Mouse (Mus musculus) cerebellum, adult 2 months (tissue): ENCODE measurements around the gene Stt3b. TPM values are rescaled to one million over a fixed set of nuclear protein-coding genes. Genes with fewer than 3 reads are reported as not detected.

ENCODE experiments used
- DNase-seq, 2 experiments: peaks; one replicate each; pipeline ENCODE4 v3.0.0; 2021
- H3K27ac ChIP-seq: fragments of 200-500 bp; 2 replicates; pipeline ENCODE4 v1.5.1; 2012; ENCODE audit warnings: low read length, control low read depth, inconsistent platforms; ENCODE audit not compliant: insufficient read depth
- H3K27me3 ChIP-seq: fragments of 200-500 bp; 2 replicates; pipeline ENCODE4 v1.6.1; 2012; ENCODE audit warnings: inconsistent platforms, mild to moderate bottlenecking, low read length, moderate library complexity; ENCODE audit not compliant: control insufficient read depth, insufficient read depth
- H3K4me1 ChIP-seq: fragments of 200-500 bp; 2 replicates; pipeline ENCODE4 v1.6.1; 2011; ENCODE audit warnings: low read length; ENCODE audit not compliant: control insufficient read depth, insufficient read depth
- H3K4me3 ChIP-seq: fragments of 200-500 bp; replicated peaks from 2 replicates; pipeline ENCODE3; 2011; ENCODE audit warnings: mild to moderate bottlenecking, low read depth, low read length, control low read depth; ENCODE audit not compliant: insufficient read depth
- CTCF ChIP-seq: fragments of 200-500 bp; IDR thresholded peaks from 2 replicates; pipeline ENCODE4 v1.5.1; 2011; ENCODE audit warnings: low read depth, mild to moderate bottlenecking, control low read depth, low read length, moderate library complexity, borderline replicate concordance; ENCODE audit not compliant: insufficient read depth
- POLR2A ChIP-seq: fragments of 200-500 bp; IDR thresholded peaks from 2 replicates; pipeline ENCODE4 v1.6.1; 2011; ENCODE audit warnings: low read length, control low read depth, borderline replicate concordance; ENCODE audit not compliant: insufficient read depth
- WGBS: fragments of 180-500 bp; shearing (Covaris S2); methylation state at CpG from one replicate; pipeline ENCODE4 v1.1.7; 2018; 5-methylcytosine and 5-hydroxymethylcytosine counted together
- polyA plus RNA-seq: library from polyadenylated mRNA; depleted of rRNA; stranded (reverse); fragments of >200 nt; gene quantifications from 2 replicates; pipeline ENCODE4 v1.2.3, GENCODE M21; 2012

Gene Stt3b
- polyA plus RNA-seq, 1 experiment = 37.2 TPM

- TF ChIP-seq POLR2A (no peak), CTCF (no peak)
- WGBS = 29% methylated on average over 10 of the region's 10 CpGs
- H3K4me3 ChIP-seq = no peak overlapping the region
- DNase-seq = no peak
- H3K27me3 ChIP-seq = no peaks in the 10 kb centered on the region; the same call in 1 of the 2 replicates
- no peaks in the 10 kb centered on the region for H3K4me1 ChIP-seq
- no peak overlapping the region for H3K27ac ChIP-seq
These were observed 13.4 kb upstream of the Stt3b start for GRCm38 (mm10) chr9:115323572-115323971.

GRCm38 (mm10) chr9:115322385-115322784 lies 12.2 kb upstream of the Stt3b start:
- H3K4me3 ChIP-seq = no peak overlapping the region

GRCm38 (mm10) chr9:115321052-115321451 lies 10.8 kb upstream of the Stt3b start:
- no peak for TF ChIP-seq CTCF
- TF ChIP-seq POLR2A = no peak
- Histone ChIP-seq H3K4me3 (no peak overlapping the region), H3K4me1 (no peaks in the 10 kb centered on the region), H3K27me3 (no peaks in the 10 kb centered on the region; the same call in 1 of the 2 replicates), H3K27ac (no peak overlapping the region)
- WGBS = 90% methylated on average over 6 of the region's 6 CpGs
- DNase-seq = no peak

More at GRCm38 (mm10) chr9:115322385-115322784, 12.2 kb upstream of the Stt3b start:
- no peak for TF ChIP-seq POLR2A
- no peak for TF ChIP-seq CTCF
- H3K27me3 ChIP-seq = no peaks in the 10 kb centered on the region; the same call in 1 of the 2 replicates
- no peak overlapping the region for H3K27ac ChIP-seq
- no peak for DNase-seq
- WGBS = 75% methylated on average over 6 of the region's 6 CpGs
- H3K4me1 ChIP-seq = no peaks in the 10 kb centered on the region

GRCm38 (mm10) chr9:115320156-115320555 lies 9.9 kb upstream of the Stt3b start:
- no peaks in the 10 kb centered on the region for H3K4me1 ChIP-seq
- H3K4me3 ChIP-seq = no peak overlapping the region
- H3K27ac ChIP-seq = no peak overlapping the region
- 49% methylated on average over 4 of the region's 4 CpGs for WGBS
- no peaks in the 10 kb centered on the region; the same call in 1 of the 2 replicates for H3K27me3 ChIP-seq
- no peak for TF ChIP-seq CTCF
- TF ChIP-seq POLR2A = no peak
- no peak for DNase-seq

- Histone ChIP-seq H3K4me3 (no peak overlapping the region), H3K27me3 (no peaks in the 10 kb centered on the region; the same call in 1 of the 2 replicates), H3K4me1 (no peaks in the 10 kb centered on the region), H3K27ac (no peak overlapping the region)
- no peak for DNase-seq
- 83% methylated on average over 6 of the region's 6 CpGs for WGBS
- TF ChIP-seq CTCF = no peak
- TF ChIP-seq POLR2A = no peak
These were observed 8.6 kb upstream of the Stt3b start for GRCm38 (mm10) chr9:115318621-115319375.

GRCm38 (mm10) chr9:115317049-115317448 lies 6.8 kb upstream of the Stt3b start:
- WGBS = 85% methylated on average over 5 of the region's 5 CpGs
- Histone ChIP-seq H3K27ac (no peak overlapping the region), H3K4me1 (no peaks in the 10 kb centered on the region), H3K4me3 (no peak overlapping the region), H3K27me3 (no peaks in the 10 kb centered on the region)
- no peak for DNase-seq
- TF ChIP-seq POLR2A (no peak), CTCF (no peak)

GRCm38 (mm10) chr9:115314556-115314955 lies 4.3 kb upstream of the Stt3b start:
- Histone ChIP-seq H3K27me3 (no peaks in the 10 kb centered on the region), H3K27ac (no peak overlapping the region), H3K4me1 (no peaks in the 10 kb centered on the region), H3K4me3 (no peak overlapping the region)
- DNase-seq = no peak
- TF ChIP-seq POLR2A = no peak
- TF ChIP-seq CTCF = no peak
- 16% methylated on average over 10 of the region's 10 CpGs for WGBS

- WGBS = 93% methylated on average over 5 of the region's 5 CpGs
These were observed 3.6 kb upstream of the Stt3b start for GRCm38 (mm10) chr9:115313830-115314229.

More at GRCm38 (mm10) chr9:115313830-115314229, 3.6 kb upstream of the Stt3b start:
- no peak overlapping the region for H3K27ac ChIP-seq
- no peaks in the 10 kb centered on the region for H3K27me3 ChIP-seq
- no peaks in the 10 kb centered on the region for H3K4me1 ChIP-seq
- TF ChIP-seq CTCF (no peak), POLR2A (no peak)
- DNase-seq = no peak
- no peak overlapping the region for H3K4me3 ChIP-seq
